Mouse (Mus musculus) thymus, adult 2 months (tissue): ENCODE results near the gene Rfx6.

Source experiments
- CTCF ChIP-seq: fragments of 200-500 bp; IDR thresholded peaks from 2 replicates; pipeline ENCODE4 v1.5.1; 2012; ENCODE audit warnings: mild to moderate bottlenecking, control low read depth, low read length, moderate library complexity, borderline replicate concordance; ENCODE audit not compliant: control insufficient read depth, poor library complexity, insufficient read depth; ENCODE audit errors: extremely low read depth
- POLR2A ChIP-seq: fragments of 200-500 bp; IDR thresholded peaks from 2 replicates; pipeline ENCODE4 v1.6.1; 2012; ENCODE audit warnings: mild to moderate bottlenecking, low read length, control low read depth, moderate library complexity; ENCODE audit not compliant: control insufficient read depth, poor library complexity, insufficient read depth; ENCODE audit errors: extremely low read depth

- TF ChIP-seq CTCF (no peak), POLR2A (no peak)
Observed at GRCm38 (mm10) chr10:51671583-51671982, 6.0 kb upstream of the Rfx6 start.
